Mouse (Mus musculus) neural tube, embryonic 11.5 days (tissue): ENCODE results near the gene Etnk1. TPM values are rescaled to one million over a fixed set of nuclear protein-coding genes. Genes with fewer than 3 reads are reported as not detected.
A peak's percentile ranks its signal among the peaks of the same experiment; 100 is the strongest.

Source experiments
- ATAC-seq: fragments of 200-750 bp; cut with Nextera tagmentation; 2 replicates; pipeline ENCODE4 v1.8.0; 2017; ENCODE audit warnings: moderate number of reproducible peaks, mild to moderate bottlenecking, moderate TSS enrichment, moderate library complexity; ENCODE audit not compliant: insufficient read depth, low FRiP score, low TSS enrichment
- DNase-seq: peaks from one replicate; pipeline ENCODE4 v3.0.0-alpha.2; 2015; ENCODE audit warnings: low spot score
- H3K27ac ChIP-seq: fragments of 300-500 bp; sonication (generic); 2 replicates; pipeline ENCODE4 v1.5.1; 2014; ENCODE audit warnings: low read depth, mild to moderate bottlenecking, low read length
- H3K27me3 ChIP-seq: fragments of 300-500 bp; sonication (generic); 2 replicates; pipeline ENCODE4 v1.6.1; 2014; ENCODE audit warnings: mild to moderate bottlenecking, low read length, mixed read lengths; ENCODE audit not compliant: control insufficient read depth, insufficient read depth
- H3K36me3 ChIP-seq: fragments of 300-500 bp; sonication (generic); 2 replicates; pipeline ENCODE4 v1.6.1; 2014; ENCODE audit warnings: mild to moderate bottlenecking, low read length, moderate library complexity, mixed read lengths; ENCODE audit not compliant: control insufficient read depth, insufficient read depth
- H3K4me1 ChIP-seq: fragments of 300-500 bp; sonication (generic); 2 replicates; pipeline ENCODE4 v1.6.1; 2014; ENCODE audit warnings: low read length, mixed read lengths; ENCODE audit not compliant: control insufficient read depth, insufficient read depth
- H3K4me2 ChIP-seq: fragments of 300-500 bp; sonication (generic); 2 replicates; pipeline ENCODE4 v1.6.1; 2014; ENCODE audit warnings: low read depth, mild to moderate bottlenecking, moderate library complexity
- H3K4me3 ChIP-seq: fragments of 300-500 bp; sonication (generic); 2 replicates; pipeline ENCODE4 v1.5.1; 2014; ENCODE audit warnings: low read depth, low read length
- H3K9ac ChIP-seq: fragments of 300-500 bp; sonication (generic); 2 replicates; pipeline ENCODE4 v1.6.1; 2014; ENCODE audit warnings: mild to moderate bottlenecking, low read length
- H3K9me3 ChIP-seq: fragments of 300-500 bp; sonication (generic); 2 replicates; pipeline ENCODE4 v1.6.1; 2016; ENCODE audit warnings: low read length; ENCODE audit not compliant: control insufficient read depth
- WGBS: fragments of 180-500 bp; shearing (Covaris S2); extraction: QIAGEN DNeasy Blood & Tissue Kit; methylation state at CpG from one replicate; pipeline ENCODE4 v1.1.7; 2014; 5-methylcytosine and 5-hydroxymethylcytosine counted together
- polyA plus RNA-seq: library from polyadenylated mRNA; unstranded; fragments of >200 nt; fragmentation: Nextera tagmentation; extraction: Ambion mirVana; gene quantifications from 2 replicates; pipeline ENCODE4 v1.2.1, GENCODE M21; 2014

Gene Etnk1
- polyA plus RNA-seq, 1 experiment from 2014 or later = 35.0 TPM

GRCm38 (mm10) chr6:143208880-143209279, 41.9 kb downstream of the Etnk1 start:
- H3K36me3 ChIP-seq = 0 out of 2 replicates have a peak, but pooled peaks cover 2% of the 10 kb centered on the region
- DNase-seq (no peak), ATAC-seq (no peak)
- no peak overlapping the region for H3K27ac ChIP-seq
- no peak overlapping the region for H3K4me2 ChIP-seq
- H3K4me3 ChIP-seq = no peak overlapping the region
- H3K9ac ChIP-seq = no peak overlapping the region
- H3K27me3 ChIP-seq = no peaks in the 10 kb centered on the region
- no peaks in the 10 kb centered on the region for H3K4me1 ChIP-seq
- no peaks in the 10 kb centered on the region for H3K9me3 ChIP-seq
- WGBS = 97% methylated on average over 3 of the region's 3 CpGs

- WGBS = 81% methylated on average over 6 of the region's 6 CpGs
- Histone ChIP-seq H3K4me3 (no peak overlapping the region), H3K4me1 (no peaks in the 10 kb centered on the region), H3K27ac (no peak overlapping the region), H3K9me3 (no peaks in the 10 kb centered on the region), H3K9ac (no peak overlapping the region), H3K4me2 (no peak overlapping the region), H3K27me3 (no peaks in the 10 kb centered on the region), H3K36me3 (no peaks in the 10 kb centered on the region)
- DNase-seq (no peak), ATAC-seq (no peak)
Observed at GRCm38 (mm10) chr6:143212766-143213165, 45.7 kb downstream of the Etnk1 start.

- Histone ChIP-seq H3K9me3 (no peaks in the 10 kb centered on the region), H3K4me1 (no peaks in the 10 kb centered on the region), H3K27me3 (no peaks in the 10 kb centered on the region), H3K4me3 (no peak overlapping the region), H3K36me3 (no peaks in the 10 kb centered on the region), H3K4me2 (no peak overlapping the region), H3K27ac (no peak overlapping the region), H3K9ac (no peak overlapping the region)
- DNase-seq = no peak
- ATAC-seq = no peak
- 95% methylated on average over 6 of the region's 6 CpGs for WGBS
Observed at GRCm38 (mm10) chr6:143213461-143213860, 46.4 kb downstream of the Etnk1 start.

GRCm38 (mm10) chr6:143216221-143216620, 49.2 kb downstream of the Etnk1 start:
- 89% methylated on average over 11 of the region's 11 CpGs for WGBS
- ATAC-seq = no peak
- Histone ChIP-seq H3K9me3 (no peaks in the 10 kb centered on the region), H3K36me3 (no peaks in the 10 kb centered on the region), H3K4me2 (no peak overlapping the region), H3K27ac (no peak overlapping the region), H3K9ac (no peak overlapping the region), H3K4me3 (no peak overlapping the region), H3K4me1 (no peaks in the 10 kb centered on the region), H3K27me3 (no peaks in the 10 kb centered on the region)
- peak; percentile 2 for DNase-seq

GRCm38 (mm10) chr6:143219347-143219746, 52.3 kb downstream of the Etnk1 start:
- DNase-seq (peak; percentile 51), ATAC-seq (0 out of 2 replicates have a peak, but pooled peaks have one; percentile 36)
- 6% methylated on average over 5 of the region's 5 CpGs for WGBS
- Histone ChIP-seq H3K4me2 (no peak overlapping the region), H3K4me1 (no peaks in the 10 kb centered on the region), H3K36me3 (no peaks in the 10 kb centered on the region), H3K9me3 (no peaks in the 10 kb centered on the region), H3K4me3 (no peak overlapping the region), H3K27ac (no peak overlapping the region), H3K9ac (no peak overlapping the region), H3K27me3 (no peaks in the 10 kb centered on the region)

GRCm38 (mm10) chr6:143221245-143221644, 54.2 kb downstream of the Etnk1 start:
- H3K4me3 ChIP-seq = no peak overlapping the region
- 89% methylated on average over 8 of the region's 8 CpGs for WGBS
- ATAC-seq = no peak
- H3K27me3 ChIP-seq = no peaks in the 10 kb centered on the region
- H3K4me1 ChIP-seq = no peaks in the 10 kb centered on the region
- no peaks in the 10 kb centered on the region for H3K9me3 ChIP-seq
- H3K27ac ChIP-seq = no peak overlapping the region
- H3K9ac ChIP-seq = no peak overlapping the region
- no peaks in the 10 kb centered on the region for H3K36me3 ChIP-seq
- no peak for DNase-seq
- no peak overlapping the region for H3K4me2 ChIP-seq

GRCm38 (mm10) chr6:143224057-143224456, 57.0 kb downstream of the Etnk1 start:
- WGBS = 67% methylated on average over 11 of the region's 11 CpGs
- H3K9me3 ChIP-seq = no peaks in the 10 kb centered on the region
- H3K27ac ChIP-seq = no peak overlapping the region
- H3K4me3 ChIP-seq = no peak overlapping the region
- H3K9ac ChIP-seq = no peak overlapping the region
- ATAC-seq = no peak
- no peaks in the 10 kb centered on the region for H3K36me3 ChIP-seq
- no peaks in the 10 kb centered on the region for H3K4me1 ChIP-seq
- no peaks in the 10 kb centered on the region for H3K27me3 ChIP-seq
- no peak overlapping the region for H3K4me2 ChIP-seq
- DNase-seq = no peak

- Histone ChIP-seq H3K9ac (no peak overlapping the region), H3K4me3 (no peak overlapping the region), H3K36me3 (no peaks in the 10 kb centered on the region), H3K9me3 (no peaks in the 10 kb centered on the region), H3K4me2 (no peak overlapping the region), H3K27me3 (no peaks in the 10 kb centered on the region), H3K4me1 (no peaks in the 10 kb centered on the region), H3K27ac (no peak overlapping the region)
- ATAC-seq (no peak), DNase-seq (no peak)
- 81% methylated on average over 6 of the region's 6 CpGs for WGBS
Observed at GRCm38 (mm10) chr6:143224885-143225284, 57.9 kb downstream of the Etnk1 start.

GRCm38 (mm10) chr6:143228696-143229095, 61.7 kb downstream of the Etnk1 start:
- Histone ChIP-seq H3K9me3 (no peaks in the 10 kb centered on the region), H3K9ac (no peak overlapping the region), H3K27me3 (no peaks in the 10 kb centered on the region), H3K4me1 (no peaks in the 10 kb centered on the region), H3K27ac (no peak overlapping the region), H3K36me3 (no peaks in the 10 kb centered on the region), H3K4me3 (no peak overlapping the region), H3K4me2 (no peak overlapping the region)
- DNase-seq = no peak
- 82% methylated on average over 5 of the region's 5 CpGs for WGBS
- no peak for ATAC-seq
